Mouse (Mus musculus) C2C12 (cell line): ENCODE results near the gene Rbm42.

Experiments used
- CEBPB ChIP-seq: IDR thresholded peaks from one replicate; pipeline ENCODE4 v1.6.1; 2011; ENCODE audit warnings: low read depth, mild to moderate bottlenecking, control low read depth, moderate library complexity
- CTCF ChIP-seq: IDR thresholded peaks from one replicate; pipeline ENCODE4 v1.5.1; 2011; ENCODE audit not compliant: control insufficient read depth, insufficient read depth, insufficient read length
- MAX ChIP-seq: IDR thresholded peaks from one replicate; pipeline ENCODE4 v1.6.1; 2011; ENCODE audit warnings: mild to moderate bottlenecking, control low read depth
- MYOD1 ChIP-seq: IDR thresholded peaks from one replicate; pipeline ENCODE4 v1.6.1; 2011; ENCODE audit warnings: low read depth; ENCODE audit not compliant: control insufficient read depth, insufficient read length
- MYOG ChIP-seq: IDR thresholded peaks from one replicate; pipeline ENCODE4 v1.6.1; 2011; ENCODE audit not compliant: control insufficient read depth, insufficient read length; ENCODE audit errors: extremely low read depth
- USF1 ChIP-seq: IDR thresholded peaks from one replicate; pipeline ENCODE4 v1.6.1; 2011; ENCODE audit warnings: low read depth, mild to moderate bottlenecking, control low read depth, moderate library complexity

- TF ChIP-seq CTCF: no peak
- no peak for TF ChIP-seq MYOD1
- no peak for TF ChIP-seq MAX
- TF ChIP-seq CEBPB: no peak
- TF ChIP-seq USF1: no peak
- no peak for TF ChIP-seq MYOG
Observed at GRCm38 (mm10) chr7:30626647-30627046, 23.5 kb downstream of the Rbm42 start.
